Mouse (Mus musculus): ENCODE data around the gene Vps50. TPM values are rescaled to one million over a fixed set of nuclear protein-coding genes. Genes with fewer than 3 reads are reported as not detected.
"Not testable (repeated sequence)": the region's sequence is repeated elsewhere in the genome, so short reads cannot be mapped to it uniquely, and the experiment has no call there.

Gene Vps50
- polyA plus RNA-seq, 1 experiment from 2014 or later, result 33.0 TPM

DNA sequence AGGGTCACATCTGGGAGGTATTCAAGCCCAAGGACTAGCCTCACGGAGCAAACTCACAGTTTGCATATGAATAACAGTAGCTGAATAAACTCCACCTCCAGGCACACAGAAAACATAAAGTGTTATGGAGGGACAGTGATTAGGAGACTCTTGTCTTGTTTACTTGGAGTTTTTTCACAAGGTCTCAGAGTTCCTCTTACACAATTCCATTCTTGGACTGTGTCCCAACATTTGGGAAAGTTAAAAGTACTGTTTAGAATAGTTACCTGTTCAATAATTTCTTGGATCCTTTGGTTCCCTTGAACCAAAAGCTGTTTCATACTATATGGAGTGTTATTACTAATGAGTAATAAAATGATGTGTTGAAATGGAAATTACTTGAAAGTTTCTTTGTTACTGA, 46.8 kb downstream of the Vps50 start:
- WGBS, result 77% methylated on average over 1 of the region's 1 CpGs
- no peak for DNase-seq (ENCODE audit: low spot score)
- H3K27me3 ChIP-seq (ENCODE audit: low read depth, poor library complexity, severe bottlenecking), result no peaks in the 10 kb centered on the region
- no peaks in the 10 kb centered on the region for H3K9me3 ChIP-seq (replicated peaks)
- no peak overlapping the region for H3K27ac ChIP-seq
- H3K36me3 ChIP-seq, result peaks cover 12% of the 10 kb centered on the region
- H3K4me3 ChIP-seq, result no peak overlapping the region
- H3K4me1 ChIP-seq, result no peaks in the 10 kb centered on the region

DNA sequence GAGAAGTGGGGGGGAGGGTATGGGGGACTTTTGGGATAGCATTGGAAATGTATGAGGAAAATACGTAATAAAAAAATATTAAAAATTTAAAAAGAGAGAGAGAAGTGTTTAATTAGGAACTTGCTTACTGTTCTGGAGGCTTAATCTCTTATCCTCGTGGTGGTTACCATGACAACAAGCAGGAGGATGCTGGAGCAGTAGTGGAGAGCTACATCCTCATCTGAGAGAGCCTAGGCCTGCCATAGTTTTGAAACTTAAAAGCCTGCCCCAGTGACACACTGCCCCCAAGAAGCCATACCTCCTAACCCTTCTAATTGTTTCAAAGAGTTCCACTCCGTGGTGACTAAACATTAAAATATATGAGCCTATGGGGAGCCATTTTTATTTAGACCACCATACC, 50.8 kb downstream of the Vps50 start:
- no peaks in the 10 kb centered on the region for H3K27me3 ChIP-seq (ENCODE audit: low read depth, poor library complexity, severe bottlenecking)
- DNase-seq (ENCODE audit: low spot score), result no peak
- H3K4me3 ChIP-seq, result no peak overlapping the region
- peaks cover 12% of the 10 kb centered on the region for H3K36me3 ChIP-seq
- WGBS, result 87% methylated on average over 3 of the region's 3 CpGs
- no peaks in the 10 kb centered on the region for H3K4me1 ChIP-seq
- H3K9me3 ChIP-seq (replicated peaks), result no peaks in the 10 kb centered on the region
- no peak overlapping the region for H3K27ac ChIP-seq

DNA sequence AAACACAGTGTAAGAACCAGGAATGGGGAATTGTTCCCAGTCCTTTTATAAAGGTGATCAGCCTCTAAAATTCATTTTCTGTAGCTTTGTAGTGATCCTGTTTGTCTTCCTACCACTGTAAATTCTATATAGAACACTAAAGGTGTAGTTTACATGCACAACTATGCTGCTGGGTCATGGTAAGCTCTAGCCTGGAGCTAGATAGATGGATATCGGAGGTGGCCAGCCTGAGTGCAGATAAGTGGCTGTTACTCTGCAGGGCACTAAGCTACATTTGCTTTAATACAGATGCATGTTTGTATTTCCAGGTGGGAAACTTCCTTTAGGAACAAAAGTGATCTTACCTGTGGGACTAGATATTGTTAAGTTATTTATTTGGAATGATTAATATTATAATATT, 51.8 kb downstream of the Vps50 start:
- no peak for DNase-seq (ENCODE audit: low spot score)
- no peaks in the 10 kb centered on the region for H3K4me1 ChIP-seq
- peaks cover 12% of the 10 kb centered on the region for H3K36me3 ChIP-seq
- no peaks in the 10 kb centered on the region for H3K9me3 ChIP-seq (replicated peaks)
- no peak overlapping the region for H3K4me3 ChIP-seq
- H3K27me3 ChIP-seq (ENCODE audit: low read depth, poor library complexity, severe bottlenecking), result no peaks in the 10 kb centered on the region
- 93% methylated on average over 1 of the region's 1 CpGs for WGBS
- no peak overlapping the region for H3K27ac ChIP-seq

DNA sequence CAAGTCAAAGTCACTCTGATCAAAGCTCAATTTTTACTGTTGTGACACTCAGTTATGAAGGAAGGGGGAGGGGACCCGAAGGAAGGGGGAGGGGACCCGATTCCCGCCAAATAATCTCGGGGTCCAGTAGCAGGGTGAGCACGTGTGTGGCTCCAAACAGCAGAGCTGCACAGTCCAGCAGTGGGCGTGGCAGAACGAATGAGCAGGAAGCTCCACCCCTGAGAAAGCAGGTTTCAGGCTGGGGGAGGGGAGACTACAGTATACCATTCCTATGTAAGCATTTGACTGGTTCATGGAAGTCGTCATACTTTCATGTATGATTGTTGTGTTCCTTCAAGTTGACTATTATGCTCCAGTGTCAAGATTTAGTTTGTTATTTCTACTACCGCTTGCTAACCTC, 54.5 kb downstream of the Vps50 start:
- peaks cover 16% of the 10 kb centered on the region for H3K36me3 ChIP-seq
- H3K9me3 ChIP-seq (replicated peaks), result not testable (repeated sequence)
- 94% methylated on average over 9 of the region's 9 CpGs for WGBS

DNA sequence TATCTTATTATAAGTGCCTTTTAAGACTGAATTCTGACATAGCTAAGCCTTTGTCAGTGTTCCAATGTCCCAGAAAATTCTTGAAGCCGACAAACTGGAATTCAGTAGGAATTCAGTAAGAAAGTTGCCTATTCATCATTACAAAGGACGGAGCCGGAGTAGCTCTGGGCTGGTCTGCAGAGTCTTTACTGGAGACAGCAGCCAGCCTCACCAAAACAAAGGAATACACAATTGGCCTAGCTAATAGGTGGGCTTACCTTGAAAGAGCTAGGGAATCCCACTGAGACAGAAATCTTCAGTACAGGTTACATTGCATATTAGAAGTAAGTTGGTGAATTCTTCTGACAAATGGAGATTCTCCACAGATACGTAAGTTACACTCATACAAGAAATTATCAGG, 59.0 kb downstream of the Vps50 start:
- H3K4me1 ChIP-seq, result no peaks in the 10 kb centered on the region
- no peaks in the 10 kb centered on the region for H3K9me3 ChIP-seq (replicated peaks)
- DNase-seq (ENCODE audit: low spot score), result no peak
- no peak overlapping the region for H3K4me3 ChIP-seq
- H3K36me3 ChIP-seq, result peaks cover 15% of the 10 kb centered on the region
- no peaks in the 10 kb centered on the region for H3K27me3 ChIP-seq (ENCODE audit: low read depth, poor library complexity, severe bottlenecking)
- H3K27ac ChIP-seq, result no peak overlapping the region
- WGBS, result 95% methylated on average over 4 of the region's 4 CpGs

More for the DNA sequence above, 54.5 kb downstream of the Vps50 start:
- H3K27me3 ChIP-seq (ENCODE audit: low read depth, poor library complexity, severe bottlenecking); H3K27ac ChIP-seq; H3K4me3 ChIP-seq; H3K4me1 ChIP-seq; DNase-seq (ENCODE audit: low spot score): not testable (repeated sequence)

DNA sequence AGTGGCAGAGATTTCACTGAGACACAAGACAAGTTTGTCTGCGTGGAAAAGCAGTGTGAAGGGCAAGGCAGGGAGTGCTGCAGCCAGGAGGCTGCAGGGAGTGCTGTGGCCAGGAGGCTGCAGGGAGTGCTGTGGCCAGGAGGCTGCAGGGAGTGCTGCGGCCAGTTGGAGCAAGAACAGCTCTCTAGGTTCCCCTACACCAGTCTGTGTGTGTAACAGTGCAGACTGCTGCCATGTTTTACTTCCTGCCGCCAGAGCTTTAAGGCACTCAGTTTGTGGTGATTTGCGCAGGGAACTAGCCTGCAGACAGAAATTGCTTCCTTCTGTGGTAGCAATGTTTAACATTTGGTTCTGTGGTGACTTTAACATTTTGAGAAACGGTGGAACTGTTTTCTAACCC, 61.8 kb downstream of the Vps50 start:
- Histone ChIP-seq H3K27ac (no peak overlapping the region), H3K4me1 (no peaks in the 10 kb centered on the region), H3K36me3 (peaks cover 15% of the 10 kb centered on the region), H3K4me3 (no peak overlapping the region), H3K27me3 (ENCODE audit: low read depth, poor library complexity, severe bottlenecking) (no peaks in the 10 kb centered on the region), H3K9me3 (replicated peaks) (no peaks in the 10 kb centered on the region)
- WGBS, result 57% methylated on average over 5 of the region's 5 CpGs
- DNase-seq (ENCODE audit: low spot score), result no peak

DNA sequence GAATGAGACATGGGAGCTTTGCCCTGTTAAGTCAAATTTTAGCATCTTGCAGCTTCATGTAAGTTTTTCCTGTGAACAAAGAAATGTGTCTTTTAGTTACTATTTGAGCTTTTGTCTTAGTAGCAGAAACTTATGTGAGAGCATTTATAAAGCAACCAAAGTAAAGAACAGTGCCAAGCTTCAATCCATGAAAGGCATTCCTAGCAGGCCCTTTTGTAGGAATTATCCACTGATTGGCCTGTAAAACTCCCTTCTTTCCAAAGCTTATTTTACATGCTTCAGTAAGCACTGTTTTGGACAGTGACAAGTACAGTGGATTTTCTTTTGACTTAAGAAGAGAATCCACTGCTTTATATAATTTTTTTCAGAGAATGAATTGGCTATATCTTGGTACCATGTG, 64.1 kb downstream of the Vps50 start:
- H3K27me3 ChIP-seq (ENCODE audit: low read depth, poor library complexity, severe bottlenecking), result no peaks in the 10 kb centered on the region
- peaks cover 14% of the 10 kb centered on the region; the same call in 1 of the 2 replicates for H3K36me3 ChIP-seq
- H3K4me1 ChIP-seq, result no peaks in the 10 kb centered on the region
- H3K27ac ChIP-seq, result no peak overlapping the region
- DNase-seq (ENCODE audit: low spot score), result no peak
- H3K4me3 ChIP-seq, result no peak overlapping the region
- no peaks in the 10 kb centered on the region for H3K9me3 ChIP-seq (replicated peaks)

DNA sequence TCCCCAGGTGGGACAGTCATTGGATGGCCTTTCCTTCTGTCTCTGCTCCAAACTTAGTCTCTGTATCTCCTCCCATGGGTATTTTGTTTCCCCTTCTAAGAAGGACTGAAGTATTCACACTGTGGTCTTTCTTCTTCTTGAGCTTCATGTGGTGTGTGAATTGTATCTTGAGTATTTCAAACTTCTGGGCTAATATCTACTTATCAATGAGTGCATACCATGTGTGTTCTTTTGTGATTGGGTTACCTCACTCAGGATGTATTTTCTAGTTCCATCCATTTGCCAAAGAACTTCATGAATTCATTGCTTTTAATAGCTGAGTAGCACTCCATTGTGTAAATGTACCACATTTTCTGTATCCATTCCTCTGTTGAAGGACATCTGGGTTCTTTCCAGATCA, 65.9 kb downstream of the Vps50 start:
- H3K36me3 ChIP-seq, result peaks cover 12% of the 10 kb centered on the region; the same call in 1 of the 2 replicates

DNA sequence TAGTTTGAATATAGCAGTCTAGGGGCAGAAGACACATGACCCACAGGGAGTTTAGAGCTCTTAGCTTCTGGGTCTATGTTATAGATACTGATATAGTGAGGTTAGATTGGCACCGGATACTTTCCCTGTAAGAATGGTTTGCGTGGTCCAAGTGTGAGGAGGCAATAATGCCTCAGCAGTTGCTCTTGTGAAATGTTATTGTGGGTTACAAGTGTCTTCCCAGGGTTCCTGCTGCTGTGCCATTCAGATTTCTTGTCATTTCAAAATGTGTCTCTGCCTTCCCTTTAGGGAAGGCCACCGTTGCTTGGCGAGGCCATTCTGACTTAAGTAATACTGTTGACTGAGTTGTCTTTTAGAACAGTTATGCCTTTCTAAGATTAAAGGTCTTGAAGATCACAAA, 66.8 kb downstream of the Vps50 start:
- WGBS, result 94% methylated on average over 4 of the region's 4 CpGs

More for the DNA sequence above, 65.9 kb downstream of the Vps50 start:
- H3K4me3 ChIP-seq; H3K4me1 ChIP-seq; H3K27ac ChIP-seq; DNase-seq (ENCODE audit: low spot score); H3K27me3 ChIP-seq (ENCODE audit: low read depth, poor library complexity, severe bottlenecking); H3K9me3 ChIP-seq (replicated peaks): not testable (repeated sequence)

DNA sequence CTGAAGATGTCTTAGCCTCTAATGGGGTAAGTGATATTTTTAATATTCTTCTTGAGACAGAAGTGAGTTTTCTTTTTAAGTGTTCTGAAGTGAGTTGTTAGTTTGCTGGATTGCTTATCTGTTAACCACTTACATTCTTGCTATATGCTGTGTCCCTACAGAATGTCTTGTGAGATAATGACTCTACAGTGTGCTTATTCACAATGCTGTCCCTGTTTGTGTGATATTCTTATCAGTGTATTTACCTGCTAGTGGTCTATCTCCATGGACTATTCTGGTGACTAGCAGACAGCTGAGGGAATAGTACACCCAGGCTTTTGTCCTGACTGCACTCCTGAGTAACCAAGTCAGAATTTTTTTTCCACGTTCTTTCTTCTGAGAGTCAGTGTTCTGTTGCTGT, 67.5 kb downstream of the Vps50 start:
- Histone ChIP-seq H3K4me3 (no peak overlapping the region), H3K27ac (no peak overlapping the region), H3K27me3 (ENCODE audit: low read depth, poor library complexity, severe bottlenecking) (no peaks in the 10 kb centered on the region), H3K4me1 (no peaks in the 10 kb centered on the region), H3K36me3 (peaks cover 16% of the 10 kb centered on the region; the same call in 1 of the 2 replicates), H3K9me3 (replicated peaks) (no peaks in the 10 kb centered on the region)
- WGBS, result 91% methylated on average over 1 of the region's 1 CpGs
- no peak for DNase-seq (ENCODE audit: low spot score)

More for the DNA sequence above, 66.8 kb downstream of the Vps50 start:
- H3K27ac ChIP-seq, result no peak overlapping the region
- no peaks in the 10 kb centered on the region for H3K4me1 ChIP-seq
- DNase-seq (ENCODE audit: low spot score), result no peak
- H3K4me3 ChIP-seq, result no peak overlapping the region
- no peaks in the 10 kb centered on the region for H3K27me3 ChIP-seq (ENCODE audit: low read depth, poor library complexity, severe bottlenecking)
- no peaks in the 10 kb centered on the region for H3K9me3 ChIP-seq (replicated peaks)
- H3K36me3 ChIP-seq, result peaks cover 12% of the 10 kb centered on the region; the same call in 1 of the 2 replicates

DNA sequence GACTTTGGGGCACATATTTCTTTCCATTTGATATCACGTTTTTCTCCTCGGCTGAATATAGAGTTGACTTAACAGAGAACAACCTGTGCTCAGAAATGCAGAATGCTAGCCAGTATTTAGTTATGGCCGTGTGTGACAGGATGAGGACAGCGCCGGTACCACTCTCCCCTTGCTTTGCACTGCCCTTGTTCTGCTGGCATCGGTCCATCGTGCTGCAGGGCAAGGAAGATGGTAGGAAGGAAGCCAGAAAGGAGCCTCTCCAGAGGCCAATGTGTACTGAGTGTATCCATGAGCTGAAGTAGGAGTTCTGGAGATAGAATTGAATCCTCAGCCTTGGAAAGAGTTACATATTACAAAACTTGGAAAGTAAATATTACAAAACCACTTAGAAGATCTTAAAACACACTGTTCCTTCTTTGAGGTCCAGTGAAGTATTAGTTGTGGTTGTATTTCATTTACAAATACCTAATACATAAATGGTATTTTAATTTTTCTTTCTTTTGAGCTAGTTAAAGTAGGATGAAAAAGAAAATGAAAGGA, 69.0 kb downstream of the Vps50 start:
- H3K27me3 ChIP-seq (ENCODE audit: low read depth, poor library complexity, severe bottlenecking), result no peaks in the 10 kb centered on the region
- H3K4me1 ChIP-seq, result no peaks in the 10 kb centered on the region
- no peaks in the 10 kb centered on the region for H3K9me3 ChIP-seq (replicated peaks)
- no peak overlapping the region for H3K27ac ChIP-seq
- no peak for DNase-seq (ENCODE audit: low spot score)
- WGBS, result 91% methylated on average over 7 of the region's 7 CpGs
- peaks cover 26% of the 10 kb centered on the region for H3K36me3 ChIP-seq
- no peak overlapping the region for H3K4me3 ChIP-seq

DNA sequence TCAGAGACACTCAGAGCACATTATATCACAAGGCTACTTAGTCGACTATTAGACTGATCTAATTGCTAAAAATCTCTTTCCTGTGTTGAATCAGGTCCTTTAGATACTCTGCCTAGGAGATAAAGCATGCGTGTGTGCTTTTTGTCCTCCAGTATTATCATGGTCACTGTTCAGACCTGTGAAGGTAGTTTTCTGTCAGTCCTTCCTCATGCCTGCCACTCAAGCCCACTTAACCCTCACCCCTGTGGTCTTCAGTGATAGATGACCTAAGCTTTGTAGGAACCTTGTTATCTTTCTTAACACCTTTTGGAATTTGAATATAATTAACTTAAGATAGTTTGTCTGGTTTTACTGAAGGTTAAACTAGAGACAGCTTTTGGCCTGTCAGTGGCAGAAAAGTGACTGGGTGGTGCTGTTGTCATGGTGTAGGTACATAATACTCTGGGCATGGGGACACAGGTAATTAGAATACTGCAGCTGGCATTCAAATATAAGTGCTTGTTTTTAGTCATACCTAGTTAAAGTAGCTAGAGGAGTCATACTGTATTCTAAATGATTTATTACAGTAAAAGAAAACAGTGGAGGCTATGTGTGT, 74.1 kb downstream of the Vps50 start:
- H3K9me3 ChIP-seq (replicated peaks), result no peaks in the 10 kb centered on the region
- H3K36me3 ChIP-seq, result peaks cover 29% of the 10 kb centered on the region
- WGBS, result 86% methylated on average over 2 of the region's 2 CpGs
- H3K27ac ChIP-seq, result no peak overlapping the region
- H3K4me1 ChIP-seq, result no peaks in the 10 kb centered on the region
- H3K27me3 ChIP-seq (ENCODE audit: low read depth, poor library complexity, severe bottlenecking), result no peaks in the 10 kb centered on the region
- no peak overlapping the region for H3K4me3 ChIP-seq
- DNase-seq (ENCODE audit: low spot score), result no peak

DNA sequence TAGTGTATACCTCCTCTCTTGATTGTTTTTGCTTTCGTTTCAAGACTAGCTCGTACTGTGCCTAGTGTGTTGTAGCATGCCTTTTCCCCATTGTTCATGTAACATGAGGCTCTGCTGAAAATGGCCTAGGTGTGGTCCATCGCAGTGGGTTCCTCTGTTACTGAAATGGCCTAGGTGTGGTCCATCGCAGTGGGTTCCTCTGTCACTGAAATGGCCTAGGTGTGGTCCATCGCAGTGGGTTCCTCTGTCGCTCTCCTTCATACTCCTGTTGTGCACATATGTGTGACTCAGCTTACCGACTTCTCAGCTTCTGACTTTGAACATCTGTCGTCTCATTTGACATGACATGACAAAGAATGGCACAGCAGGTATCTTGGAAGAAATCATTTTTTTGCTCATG, 75.6 kb downstream of the Vps50 start:
- 96% methylated on average over 8 of the region's 8 CpGs for WGBS
- H3K4me1 ChIP-seq, result no peaks in the 10 kb centered on the region
- H3K27ac ChIP-seq, result no peak overlapping the region
- H3K27me3 ChIP-seq (ENCODE audit: low read depth, poor library complexity, severe bottlenecking), result no peaks in the 10 kb centered on the region
- no peaks in the 10 kb centered on the region for H3K9me3 ChIP-seq (replicated peaks)
- H3K4me3 ChIP-seq, result no peak overlapping the region
- no peak for DNase-seq (ENCODE audit: low spot score)
- peaks cover 29% of the 10 kb centered on the region for H3K36me3 ChIP-seq

DNA sequence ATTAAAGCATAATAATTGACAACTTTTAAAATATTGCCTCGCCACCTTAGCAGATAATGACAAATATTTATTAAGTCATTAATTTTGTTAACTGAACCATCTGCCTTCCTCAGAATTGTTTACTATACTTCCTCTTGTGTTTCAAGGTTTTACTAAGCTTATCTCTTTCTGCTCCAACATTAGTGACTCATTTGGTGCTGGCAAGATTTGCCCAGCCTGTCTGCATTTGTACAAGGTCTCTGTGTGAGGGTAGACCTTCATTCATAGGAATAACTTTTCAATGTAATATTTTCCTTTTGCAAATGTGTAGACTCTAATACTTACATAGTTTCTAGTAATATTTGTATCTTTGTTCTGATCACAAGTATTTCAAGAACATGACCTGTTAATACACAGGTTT, 87.2 kb downstream of the Vps50 start:
- H3K27me3 ChIP-seq (ENCODE audit: low read depth, poor library complexity, severe bottlenecking), result no peaks in the 10 kb centered on the region
- no peaks in the 10 kb centered on the region for H3K4me1 ChIP-seq
- DNase-seq (ENCODE audit: low spot score), result no peak
- H3K4me3 ChIP-seq, result no peak overlapping the region
- H3K9me3 ChIP-seq (replicated peaks), result no peaks in the 10 kb centered on the region
- WGBS, result 90% methylated on average over 1 of the region's 1 CpGs
- peaks cover 5% of the 10 kb centered on the region; the same call in 1 of the 2 replicates for H3K36me3 ChIP-seq
- no peak overlapping the region for H3K27ac ChIP-seq
